Mouse (Mus musculus): Measurements from ENCODE around the gene Akt1s1.
A peak's percentile ranks its signal among the peaks of the same experiment; 100 is the strongest.

Akt1s1 gene

DNA sequence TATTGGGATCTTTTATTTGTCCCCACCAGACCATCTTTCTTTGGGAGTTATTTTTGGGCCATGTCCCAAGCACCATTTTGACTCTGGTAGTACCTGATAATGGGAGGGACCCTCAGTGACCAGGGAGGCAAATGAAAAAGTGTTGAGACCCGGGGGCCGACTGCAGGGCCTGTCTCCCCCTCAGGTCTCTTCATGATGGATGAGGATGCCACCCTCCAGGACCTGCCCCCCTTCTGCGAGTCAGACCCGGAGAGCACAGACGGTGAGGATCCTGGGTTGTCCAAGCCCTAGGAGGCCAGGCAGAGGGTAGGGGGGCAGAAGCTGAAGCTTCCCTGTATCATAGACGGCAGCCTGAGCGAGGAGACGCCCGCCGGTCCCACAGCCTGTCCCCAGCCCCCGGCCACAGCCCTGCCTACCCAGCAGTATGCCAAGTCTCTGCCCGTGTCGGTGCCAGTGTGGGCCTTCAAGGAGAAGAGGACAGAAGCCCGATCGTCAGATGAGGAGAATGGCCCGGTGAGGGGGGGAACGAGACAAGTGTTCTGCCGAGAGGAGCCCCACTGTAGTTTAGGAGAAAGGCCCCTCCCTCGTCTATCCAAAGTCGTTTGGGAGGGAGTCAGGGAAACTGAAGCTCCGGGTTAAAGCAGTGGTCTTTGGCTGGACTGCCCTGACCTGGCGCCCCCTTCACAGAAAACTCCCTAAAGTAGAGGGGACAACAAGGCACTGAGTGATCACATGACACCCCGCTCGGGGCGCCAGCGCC, 5.0 kb downstream of the Akt1s1 start:
- no peak for DNase-seq (ENCODE audit: low read depth, low spot score)

DNA sequence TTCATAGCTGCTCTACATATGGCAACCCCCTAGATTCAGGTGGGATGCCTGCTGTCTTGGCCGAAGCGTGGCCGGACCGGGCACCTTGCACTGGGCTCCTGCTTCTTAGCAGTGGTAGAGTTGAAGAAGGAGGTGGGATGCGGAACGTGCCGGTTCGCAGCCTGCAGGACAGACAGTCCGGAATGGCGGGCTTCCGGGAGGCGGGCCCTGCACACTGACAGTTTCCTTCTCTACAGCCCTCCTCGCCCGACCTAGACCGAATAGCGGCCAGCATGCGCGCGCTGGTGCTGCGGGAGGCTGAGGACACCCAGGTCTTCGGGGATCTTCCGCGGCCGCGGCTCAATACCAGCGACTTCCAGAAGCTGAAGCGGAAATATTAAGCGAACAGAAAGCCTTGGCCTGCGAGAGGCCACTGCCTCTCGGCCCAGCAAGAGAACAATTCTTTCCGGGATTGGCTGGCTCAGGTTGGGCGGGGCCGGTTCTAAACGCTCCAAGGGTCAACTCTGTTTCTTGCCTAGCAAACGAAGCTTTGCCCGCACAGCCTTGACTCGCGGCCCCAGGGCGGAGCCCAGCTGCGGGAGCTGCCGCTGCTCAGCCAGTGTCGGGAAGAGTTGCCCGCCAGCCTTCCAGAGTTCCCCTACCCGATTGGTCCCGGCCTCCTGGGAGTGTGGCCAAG, 5.7 kb downstream of the Akt1s1 start:
- no peak for DNase-seq (ENCODE audit: low read depth, low spot score)

DNA sequence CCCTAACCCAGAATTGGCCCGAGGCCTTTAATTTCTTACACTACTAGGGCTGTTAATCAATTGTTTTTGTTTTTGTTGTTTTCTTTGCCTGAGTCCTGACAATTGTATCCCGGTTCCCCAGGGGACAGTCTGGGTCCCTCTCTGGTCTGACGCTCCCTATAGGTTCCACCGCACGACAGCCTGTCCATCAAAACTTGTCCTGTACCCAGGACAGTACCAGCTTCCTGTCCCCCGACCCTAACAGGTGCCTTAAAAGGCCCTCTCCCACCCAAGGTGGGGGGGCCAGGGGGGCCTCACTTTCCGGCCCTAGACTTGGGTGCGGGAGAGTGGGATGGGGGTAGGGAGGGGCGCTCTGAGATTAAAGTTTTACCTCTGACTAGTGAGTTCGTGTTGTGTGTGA, 6.2 kb downstream of the Akt1s1 start:
- DNase-seq (ENCODE audit: low read depth, low spot score), result no peak

DNA sequence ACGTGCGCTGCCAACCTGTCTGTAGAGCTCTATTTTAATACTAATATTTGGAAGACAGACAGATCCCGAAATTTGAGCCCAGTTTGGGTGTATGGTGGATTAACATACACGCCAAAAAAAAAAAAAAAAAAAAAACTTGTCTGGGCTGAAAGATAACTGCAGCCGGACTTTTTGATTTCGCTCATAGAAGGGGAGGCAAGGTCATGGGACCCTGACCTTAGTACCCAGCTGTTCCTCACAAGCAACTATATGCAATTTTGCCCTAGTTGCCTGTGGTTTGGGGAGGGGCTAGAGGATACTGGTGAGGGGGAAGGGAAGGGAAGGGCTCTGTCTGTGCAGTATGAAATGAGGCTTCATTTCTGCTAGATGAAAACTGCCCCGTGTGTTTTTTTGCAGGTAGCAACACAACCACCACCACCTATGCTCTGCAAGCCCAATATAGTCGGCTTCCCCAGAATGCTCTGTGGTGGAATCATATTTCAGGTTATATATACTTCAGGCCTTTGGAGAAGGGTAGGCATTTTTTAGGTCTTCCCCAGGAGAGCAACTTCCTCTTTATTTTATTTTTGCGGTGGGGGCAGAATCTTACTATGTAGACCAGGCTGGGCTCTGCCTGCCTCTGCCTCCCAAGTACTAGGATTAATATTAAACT, 7.6 kb downstream of the Akt1s1 start:
- no peak for DNase-seq (ENCODE audit: low read depth, low spot score)

DNA sequence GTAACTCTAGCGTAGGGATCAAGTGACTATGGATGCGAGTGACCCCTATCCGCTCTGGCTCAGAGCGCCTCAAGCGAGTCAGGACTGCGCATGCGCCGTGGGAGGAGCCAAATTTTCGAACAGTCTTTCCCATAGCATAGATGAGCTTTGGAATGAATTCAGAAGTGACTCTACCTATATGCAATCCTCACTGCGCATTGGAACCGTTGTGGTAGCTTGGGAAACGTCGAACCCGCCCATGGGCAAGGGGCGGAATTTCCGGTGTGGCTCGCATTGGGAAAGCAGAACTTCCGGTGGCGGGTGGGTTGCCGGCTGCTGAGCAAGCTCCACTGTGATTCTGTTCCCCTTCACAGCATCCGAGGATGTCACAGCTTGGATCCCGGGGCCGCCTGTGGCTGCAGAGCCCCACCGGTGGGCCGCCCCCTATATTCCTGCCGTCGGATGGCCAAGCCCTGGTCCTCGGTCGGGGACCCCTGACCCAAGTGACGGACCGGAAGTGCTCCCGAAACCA, 8.3 kb downstream of the Akt1s1 start, which contains the start of gene Pnkp:
Pnkp (plus strand) TSS at position 98 of the 511 bp plus-strand sequence.
- peak; percentile 73 for DNase-seq (ENCODE audit: low read depth, low spot score)

DNA sequence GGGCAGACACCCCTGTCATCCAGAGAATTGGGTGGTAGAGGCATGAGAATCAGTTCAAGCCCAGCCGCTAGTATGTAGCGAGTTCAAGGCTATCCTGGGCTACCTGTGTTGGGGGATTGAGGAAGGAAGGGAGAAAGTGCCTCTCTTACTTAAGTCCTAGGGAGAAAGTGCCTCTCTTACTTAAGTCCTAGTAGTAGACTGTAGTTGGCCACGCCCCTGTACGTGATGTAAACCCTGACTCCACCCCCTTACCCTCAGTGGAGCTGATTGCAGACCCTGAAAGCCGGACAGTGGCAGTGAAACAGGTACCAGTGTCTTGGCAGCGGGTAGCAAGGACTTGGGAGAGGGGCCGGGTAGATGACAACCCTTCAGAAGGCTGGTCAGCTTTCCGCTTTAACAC, 9.1 kb downstream of the Akt1s1 start:
- DNase-seq (ENCODE audit: low read depth, low spot score), result no peak

DNA sequence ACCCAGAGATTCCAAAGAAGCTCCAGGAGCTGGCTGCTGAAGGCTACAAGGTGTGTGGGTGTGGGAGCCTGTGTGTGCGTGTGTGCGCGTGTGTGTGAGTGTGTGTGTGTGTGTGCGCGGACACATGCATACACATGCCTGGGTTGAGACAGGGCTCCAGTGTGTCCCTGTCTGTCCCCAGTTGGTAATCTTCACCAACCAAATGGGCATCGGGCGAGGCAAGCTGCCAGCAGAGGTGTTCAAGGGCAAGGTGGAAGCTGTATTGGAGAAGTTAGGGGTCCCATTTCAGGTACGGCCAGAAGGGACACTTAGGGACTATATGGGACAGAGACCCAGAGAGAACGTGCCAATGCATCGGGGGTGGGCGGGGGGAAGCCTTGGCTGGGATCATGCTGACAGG, 11.1 kb downstream of the Akt1s1 start:
- no peak for DNase-seq (ENCODE audit: low read depth, low spot score)

DNA sequence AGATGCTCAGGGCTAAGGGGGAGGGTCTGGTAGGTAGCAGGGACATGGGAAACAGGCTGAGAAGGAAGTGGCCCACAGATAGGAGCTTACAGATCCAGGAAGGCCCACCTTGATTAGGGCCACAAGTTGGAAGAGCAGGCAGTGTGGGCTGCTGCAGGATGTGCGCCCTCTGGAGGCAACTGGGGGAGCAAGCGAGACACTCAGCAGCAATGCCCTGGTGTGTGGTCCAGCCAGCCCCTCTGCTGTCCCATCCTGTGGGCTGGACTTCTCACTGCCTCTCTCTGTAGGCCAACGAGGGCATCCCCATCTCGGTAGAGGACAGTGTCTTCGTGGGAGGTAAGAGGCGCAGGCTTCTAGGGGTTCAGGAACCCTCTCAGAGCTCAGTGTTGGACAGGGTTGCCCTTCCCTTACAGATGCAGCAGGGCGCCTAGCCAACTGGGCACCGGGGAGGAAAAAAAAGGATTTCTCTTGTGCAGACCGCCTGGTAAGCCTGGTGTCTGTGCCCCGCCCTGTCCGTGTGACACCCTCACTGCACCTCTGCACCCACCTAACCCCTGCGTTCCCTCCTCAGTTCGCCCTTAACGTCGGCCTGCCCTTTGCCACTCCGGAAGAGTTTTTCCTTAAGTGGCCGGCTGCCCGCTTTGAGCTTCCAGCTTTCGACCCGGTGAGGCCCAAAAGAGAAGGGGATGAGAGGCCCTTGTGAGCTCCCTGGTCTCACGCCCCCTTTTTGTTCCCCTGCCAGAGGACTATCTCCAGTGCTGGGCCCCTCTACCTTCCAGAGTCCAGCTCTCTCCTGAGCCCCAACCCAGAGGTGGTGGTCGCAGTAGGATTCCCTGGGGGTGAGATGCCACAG, 12.0 kb downstream of the Akt1s1 start:
- no peak for DNase-seq (ENCODE audit: low read depth, low spot score)

DNA sequence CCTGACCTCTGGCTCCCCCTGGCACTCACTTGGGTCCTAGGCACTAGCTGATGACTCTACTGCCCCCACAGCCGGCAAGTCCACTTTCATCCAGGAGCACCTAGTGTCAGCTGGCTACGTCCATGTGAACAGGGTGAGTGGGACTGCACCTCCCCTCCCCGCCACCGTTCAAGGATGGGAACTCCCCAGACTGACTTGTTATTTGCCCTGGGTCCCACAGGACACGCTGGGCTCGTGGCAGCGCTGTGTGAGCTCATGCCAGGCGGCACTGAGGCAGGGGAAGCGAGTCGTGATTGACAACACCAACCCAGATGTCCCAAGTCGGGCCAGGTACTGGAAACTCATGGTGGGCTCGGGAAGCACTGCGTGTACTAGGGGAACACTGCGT, 12.6 kb downstream of the Akt1s1 start:
- no peak for DNase-seq (ENCODE audit: low read depth, low spot score)

DNA sequence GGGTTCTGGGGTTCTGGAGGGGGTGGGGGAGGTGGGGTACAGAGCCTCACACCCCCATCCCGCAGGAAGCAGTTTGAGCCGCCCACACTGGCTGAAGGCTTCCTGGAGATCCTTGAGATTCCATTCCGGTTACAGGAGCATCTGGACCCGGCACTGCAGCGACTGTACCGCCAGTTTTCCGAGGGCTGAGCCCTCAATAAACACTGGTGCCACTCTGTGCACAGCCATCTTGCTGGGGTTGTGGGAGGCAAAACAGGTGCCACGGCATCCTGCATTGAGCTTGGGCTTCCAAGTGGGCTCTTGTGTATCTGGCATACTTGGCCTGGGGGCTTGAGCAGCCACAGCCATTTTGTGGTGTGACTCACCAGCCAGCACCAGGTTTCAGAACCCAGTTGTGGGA, 13.6 kb downstream of the Akt1s1 start:
- no peak for DNase-seq (ENCODE audit: low read depth, low spot score)

DNA sequence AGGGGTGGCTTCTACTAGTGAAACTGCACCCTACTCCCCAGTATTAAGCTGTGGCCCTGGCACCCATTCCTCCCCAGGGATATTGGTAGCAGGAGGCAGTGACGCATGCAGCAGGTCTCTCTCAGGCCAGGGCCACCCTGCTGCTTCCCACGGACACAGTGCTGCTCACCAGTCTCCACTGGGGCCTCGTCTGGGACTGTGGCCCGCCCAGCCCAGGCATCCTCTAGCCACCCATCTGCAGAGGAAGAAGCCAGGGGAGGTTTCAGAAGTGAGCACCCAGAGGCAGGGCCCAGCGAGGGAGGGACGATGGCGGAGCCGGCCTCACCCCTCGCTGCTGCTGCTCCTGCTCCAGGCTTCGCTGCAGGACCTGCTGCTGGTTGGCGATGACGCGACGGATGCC, 14.4 kb downstream of the Akt1s1 start:
- DNase-seq (ENCODE audit: low read depth, low spot score), result no peak

DNA sequence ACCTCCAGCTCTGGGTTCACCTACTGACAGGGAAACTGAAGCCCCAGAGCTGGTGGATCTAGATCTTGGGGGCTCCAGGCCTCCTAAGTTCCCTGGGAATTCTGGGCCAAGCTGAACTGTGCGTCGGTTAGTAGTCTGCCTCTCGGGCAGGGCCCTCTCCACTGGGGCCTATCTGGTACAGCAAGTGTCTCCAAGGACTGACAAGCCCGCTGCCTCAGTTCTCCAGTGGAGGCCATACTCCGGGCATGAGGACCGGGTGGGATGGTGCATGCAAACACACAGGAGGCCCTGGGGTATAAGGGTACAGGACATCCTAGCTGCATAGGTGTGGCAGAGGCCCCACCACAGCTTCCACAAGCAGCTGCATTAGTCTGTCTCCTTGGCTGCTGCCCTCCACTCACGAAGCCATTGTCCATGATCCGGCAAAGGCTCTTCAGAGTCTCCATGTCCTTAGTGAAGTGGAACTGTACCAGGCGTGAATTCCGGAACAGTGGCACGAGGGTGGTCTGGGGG, 15.2 kb downstream of the Akt1s1 start:
- no peak for DNase-seq (ENCODE audit: low read depth, low spot score)

DNA sequence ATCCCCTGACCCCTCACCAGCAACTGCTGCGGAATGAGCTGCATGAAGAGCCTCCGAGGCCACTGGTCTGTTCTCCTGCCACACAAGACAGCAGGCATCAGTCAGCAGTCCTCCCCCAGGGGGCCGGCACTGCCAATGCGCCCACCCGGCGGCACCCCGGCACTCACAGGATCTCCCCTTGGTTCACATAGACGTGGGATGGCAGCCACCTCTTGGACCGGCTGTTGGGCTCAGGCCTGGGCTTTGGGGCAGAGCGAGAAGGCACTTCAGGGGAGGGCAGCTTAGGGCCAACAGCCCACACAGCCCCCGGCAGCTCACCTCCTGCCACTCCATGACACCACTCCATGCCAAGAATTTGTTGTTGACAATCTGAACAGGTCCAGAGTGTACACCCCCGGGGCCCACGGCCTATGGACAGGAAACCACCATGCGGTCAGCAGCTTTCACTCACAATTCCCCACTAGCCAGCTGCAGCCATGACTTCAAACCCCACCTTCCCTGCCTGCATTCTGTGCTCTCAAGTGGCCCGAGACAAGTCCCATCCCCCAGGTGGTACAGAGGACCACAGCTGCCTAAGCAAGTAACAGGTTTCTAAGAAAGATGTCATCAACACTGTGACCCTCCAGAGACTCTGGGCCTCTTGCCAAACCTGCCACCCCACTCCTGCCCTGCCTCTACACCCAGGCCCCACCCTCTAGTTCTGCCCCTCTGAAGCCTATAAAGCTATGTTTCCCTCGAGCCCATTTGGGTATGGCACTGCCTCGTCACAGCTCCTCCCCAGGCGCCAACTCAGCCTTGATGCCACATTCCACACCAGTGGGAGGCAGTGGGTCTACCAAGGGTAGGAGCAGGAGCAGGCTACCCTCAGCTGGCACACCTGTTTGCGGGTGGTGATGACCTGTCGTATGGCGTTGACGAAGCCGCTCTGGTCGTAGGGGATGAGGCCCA, 16.1 kb downstream of the Akt1s1 start:
- DNase-seq (ENCODE audit: low read depth, low spot score), result no peak

DNA sequence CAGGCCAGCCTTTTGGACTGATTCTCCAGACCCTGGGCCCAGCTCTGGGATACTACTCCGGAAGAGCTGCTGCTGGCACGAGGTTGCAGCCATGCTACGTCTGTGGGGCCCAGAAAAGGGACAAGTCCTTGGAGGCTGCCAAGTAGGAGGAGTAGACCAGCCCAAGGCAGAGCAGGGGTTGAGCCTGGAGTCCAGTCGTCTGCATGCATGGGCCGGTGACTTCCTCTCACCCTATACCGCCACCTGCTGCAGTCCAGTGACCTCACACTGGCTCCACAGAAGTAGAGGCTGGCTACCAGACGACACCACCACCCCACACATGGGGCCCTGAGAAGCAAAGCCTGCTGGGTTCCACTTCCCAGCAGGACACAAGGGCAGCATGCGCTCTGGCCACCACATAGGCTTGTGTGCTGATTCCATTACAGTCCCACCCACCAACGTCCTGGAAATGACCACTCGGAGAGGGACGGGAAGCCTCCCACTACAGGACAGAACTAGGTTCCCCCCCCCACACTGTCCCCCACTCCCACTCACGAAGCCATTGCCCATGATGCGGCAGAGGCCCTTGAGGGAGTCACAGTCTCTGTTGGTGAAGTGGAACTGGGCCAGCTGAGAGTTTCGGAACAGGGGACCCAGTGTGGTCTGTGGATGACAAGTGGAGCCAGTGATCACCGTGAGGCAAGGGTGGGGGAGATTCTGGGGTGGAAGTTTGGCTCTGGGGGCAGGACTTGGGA, 17.7 kb downstream of the Akt1s1 start:
- no peak for DNase-seq (ENCODE audit: low read depth, low spot score)

DNA sequence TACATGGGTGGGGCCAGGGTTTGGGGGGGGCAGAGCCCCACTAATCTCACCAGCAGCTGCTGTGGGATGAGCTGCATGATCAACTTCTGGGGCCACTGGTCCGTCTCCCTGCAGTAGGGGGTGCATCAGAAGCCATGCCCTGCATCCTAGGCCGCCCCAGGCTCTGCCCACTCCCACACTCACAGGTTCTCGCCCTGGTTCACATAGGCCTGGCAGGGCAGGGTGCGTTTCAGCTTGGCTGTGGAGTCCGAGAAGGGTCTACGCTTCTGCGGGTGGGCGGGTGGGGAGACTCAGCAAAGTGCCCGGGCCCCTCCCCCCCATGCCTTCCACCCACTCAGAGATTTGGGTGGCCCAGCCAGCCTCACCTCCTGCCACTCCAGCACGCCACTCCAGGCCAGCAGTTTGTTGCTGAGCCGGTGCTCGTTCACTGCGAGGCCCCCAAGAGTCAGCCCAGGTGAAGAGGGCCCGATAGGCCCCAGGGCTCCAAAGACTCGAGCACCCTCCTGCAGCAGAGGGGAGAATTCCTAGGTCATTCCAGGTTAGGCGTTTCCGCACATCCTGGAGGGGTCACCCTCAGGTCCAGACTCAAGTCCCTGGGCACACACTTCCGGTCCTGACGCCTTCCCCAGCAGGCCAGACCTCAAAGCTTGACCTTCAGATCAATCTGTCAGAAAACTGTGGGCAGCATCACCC, 18.4 kb downstream of the Akt1s1 start:
- DNase-seq (ENCODE audit: low read depth, low spot score), result no peak

DNA sequence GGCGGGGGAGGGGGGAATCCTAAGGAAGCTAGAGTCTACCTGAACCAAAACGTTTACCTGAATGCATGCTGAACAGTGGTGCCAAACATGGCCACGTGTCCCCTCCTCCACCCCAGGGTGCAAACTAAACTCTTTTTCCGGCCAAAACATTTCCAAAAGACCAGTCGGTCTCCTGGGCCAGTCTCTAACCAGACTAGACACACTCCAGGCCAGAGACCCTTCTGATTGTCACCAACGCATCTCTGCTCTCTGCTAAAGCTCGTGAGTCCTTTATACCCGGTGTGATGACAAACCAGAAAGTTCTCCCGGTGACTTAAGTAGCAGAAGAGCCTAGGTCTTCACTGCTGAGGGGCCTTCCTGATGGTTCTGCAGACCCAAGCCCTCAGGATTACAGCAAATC, 19.0 kb downstream of the Akt1s1 start:
- DNase-seq (ENCODE audit: low read depth, low spot score), result no peak

DNA sequence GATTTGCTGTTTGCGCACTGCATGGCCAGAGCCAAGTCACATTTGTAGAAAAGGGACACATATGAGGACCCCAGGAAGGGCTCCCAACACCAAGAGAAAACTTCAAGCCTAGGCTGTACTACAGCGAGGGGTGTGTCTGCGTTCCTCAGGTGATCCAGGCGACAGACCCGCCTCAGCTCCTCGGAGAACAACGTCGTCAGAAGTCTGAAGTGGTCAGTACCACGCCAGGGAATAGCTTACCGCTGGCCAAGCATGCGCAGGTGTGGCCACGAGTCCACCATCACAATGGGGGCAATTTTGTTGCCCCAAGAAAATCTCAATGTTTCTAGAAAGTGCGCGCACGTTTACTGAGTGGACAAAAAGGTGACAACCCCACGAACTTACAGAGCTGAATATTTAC, 19.7 kb downstream of the Akt1s1 start:
- no peak for DNase-seq (ENCODE audit: low read depth, low spot score)

DNA sequence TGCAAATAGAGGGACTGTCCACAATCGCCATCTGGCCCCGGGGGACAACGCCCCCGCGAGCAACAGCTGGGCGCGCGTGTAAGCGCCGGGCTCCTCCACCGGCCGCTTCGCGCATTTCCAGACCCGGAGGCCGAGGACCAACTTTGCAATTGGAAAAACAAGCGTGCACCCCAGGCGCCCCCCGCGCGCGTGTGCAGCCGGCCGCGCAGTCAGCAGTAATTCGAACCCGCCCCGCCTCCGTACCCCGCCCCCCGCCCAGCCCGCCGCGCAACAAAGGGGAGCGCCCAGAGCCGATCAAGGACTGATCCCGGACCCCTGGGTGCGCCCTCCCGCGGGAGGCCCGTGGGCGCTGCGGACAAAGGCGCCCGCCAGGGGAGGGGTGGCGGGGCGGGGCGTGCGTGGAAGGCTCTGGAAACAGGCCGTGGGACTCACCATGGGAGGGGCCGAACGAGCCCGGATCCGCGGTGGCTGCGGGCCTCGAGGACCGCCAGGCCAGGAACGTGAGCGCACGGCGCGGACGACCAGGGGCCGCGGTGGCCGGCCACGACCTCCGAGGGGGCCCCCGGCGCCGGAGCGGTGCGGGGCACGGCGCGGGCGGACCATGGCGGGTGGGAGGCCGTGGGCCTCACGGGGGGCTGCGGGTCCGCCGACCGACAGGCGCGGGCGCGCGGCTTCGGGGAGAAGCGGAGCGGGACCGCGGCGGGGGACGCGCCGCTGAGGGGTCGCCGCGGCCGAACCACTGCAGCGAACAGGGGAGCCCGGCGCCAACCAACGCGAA, 20.3 kb downstream of the Akt1s1 start:
- peak; percentile 54 for DNase-seq (ENCODE audit: low read depth, low spot score)

Data from embryo, embryonic 11.5 days (tissue).